Mouse (Mus musculus) heart, embryonic 16.5 days (tissue): ENCODE data around the gene Slamf8. TPM values are rescaled to one million over a fixed set of nuclear protein-coding genes. Genes with fewer than 3 reads are reported as not detected.

Experiments used
- ATAC-seq: fragments of 200-750 bp; cut with Nextera tagmentation; replicated peaks from 2 replicates; pipeline ENCODE4 v1.8.0; 2017; ENCODE audit warnings: moderate number of reproducible peaks; ENCODE audit not compliant: insufficient read depth, low FRiP score; ENCODE audit errors: extremely low read depth
- H3K27ac ChIP-seq: fragments of 300-500 bp; sonication (generic); 2 replicates; pipeline ENCODE4 v1.5.1; 2014; ENCODE audit warnings: mild to moderate bottlenecking, low read length, control low read depth, moderate library complexity
- H3K27me3 ChIP-seq: fragments of 300-500 bp; sonication (generic); 2 replicates; pipeline ENCODE4 v1.6.1; 2014; ENCODE audit warnings: low read length, mixed read lengths; ENCODE audit not compliant: control insufficient read depth, insufficient read depth
- H3K36me3 ChIP-seq: fragments of 300-500 bp; sonication (generic); 2 replicates; pipeline ENCODE4 v1.6.1; 2014; ENCODE audit not compliant: control insufficient read depth, insufficient read depth
- H3K4me1 ChIP-seq: fragments of 300-500 bp; sonication (generic); 2 replicates; pipeline ENCODE4 v1.6.1; 2014; ENCODE audit warnings: low read length, mixed read lengths; ENCODE audit not compliant: control insufficient read depth, insufficient read depth
- H3K4me2 ChIP-seq: fragments of 300-500 bp; sonication (generic); 2 replicates; pipeline ENCODE4 v1.6.1; 2014; ENCODE audit warnings: low read depth, mild to moderate bottlenecking, control low read depth, low read length
- H3K4me3 ChIP-seq: fragments of 300-500 bp; sonication (generic); 2 replicates; pipeline ENCODE4 v1.5.1; 2014; ENCODE audit warnings: mild to moderate bottlenecking, control low read depth, low read length
- H3K9ac ChIP-seq: fragments of 300-500 bp; sonication (generic); 2 replicates; pipeline ENCODE4 v1.6.1; 2014; ENCODE audit warnings: low read length, control low read depth
- H3K9me3 ChIP-seq: fragments of 300-500 bp; sonication (generic); replicated peaks from 2 replicates; pipeline ENCODE4 v1.6.1; 2016; ENCODE audit warnings: low read length; ENCODE audit not compliant: control insufficient read depth
- WGBS: fragments of 180-500 bp; shearing (Covaris S2); extraction: QIAGEN DNeasy Blood & Tissue Kit; methylation state at CpG from one replicate; pipeline ENCODE4 v1.1.7; 2014; 5-methylcytosine and 5-hydroxymethylcytosine counted together
- polyA plus RNA-seq: library from polyadenylated mRNA; unstranded; fragments of >200 nt; fragmentation: Nextera tagmentation; extraction: Ambion mirVana; gene quantifications from 2 replicates; pipeline ENCODE4 v1.2.1, GENCODE M21; 2015

The Slamf8 gene
- polyA plus RNA-seq, 1 experiment from 2014 or later: 0.35 TPM

DNA sequence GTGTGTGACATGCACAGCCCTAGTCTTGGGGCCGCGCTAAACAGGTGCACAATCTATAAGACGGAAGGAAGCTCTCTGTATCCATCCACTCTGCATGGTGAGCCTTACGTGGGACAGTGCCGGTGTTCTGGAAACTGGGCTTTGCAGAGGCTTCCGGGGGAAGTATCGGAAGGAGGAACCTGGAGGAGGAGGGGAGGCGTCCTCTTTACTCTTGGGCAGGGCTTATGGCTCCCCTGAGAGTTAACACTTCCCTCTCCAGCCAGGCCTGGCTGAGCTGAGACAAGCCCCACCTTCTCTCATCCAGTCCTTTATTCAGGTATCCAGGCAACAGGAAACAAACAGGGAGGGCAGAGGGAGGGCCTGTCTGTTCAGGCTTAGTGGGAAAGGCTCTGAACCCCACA lies 39.8 kb downstream of the Slamf8 start:
- Histone ChIP-seq H3K9ac (peak overlapping the region; percentile 59), H3K4me2 (peak overlapping the region; percentile 77), H3K27ac (no peak overlapping the region; the same call in 1 of the 2 replicates), H3K4me3 (peak overlapping the region; percentile 51), H3K27me3 (0 out of 2 replicates have a peak, but pooled peaks cover 4% of the 10 kb centered on the region), H3K36me3 (no peaks in the 10 kb centered on the region), H3K4me1 (peaks cover 24% of the 10 kb centered on the region), H3K9me3 (no peaks in the 10 kb centered on the region)
- under 1% methylated on average over 8 of the region's 8 CpGs for WGBS
- ATAC-seq: peak; percentile 73

DNA sequence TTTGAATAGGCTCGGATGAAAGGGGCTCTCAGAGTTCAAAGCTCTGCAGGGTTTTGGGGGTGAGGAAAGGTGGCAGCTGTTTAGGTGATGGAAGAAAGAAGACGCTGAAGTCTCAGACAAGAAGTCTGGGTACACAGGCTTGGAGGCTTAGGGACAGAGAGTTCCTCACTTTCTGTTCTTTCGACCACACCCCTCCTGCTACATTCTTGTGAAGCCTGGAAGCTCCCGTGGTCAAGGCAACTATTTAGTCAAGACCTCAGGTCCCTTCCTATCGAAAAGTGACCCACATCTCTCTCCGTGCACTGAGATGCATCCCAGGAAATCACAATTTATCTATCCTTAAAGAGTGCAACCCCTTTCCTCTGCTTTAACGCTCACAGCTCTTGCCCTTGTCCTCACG lies 40.7 kb downstream of the Slamf8 start:
- Histone ChIP-seq H3K9me3 (no peaks in the 10 kb centered on the region), H3K27me3 (0 out of 2 replicates have a peak, but pooled peaks cover 4% of the 10 kb centered on the region), H3K4me3 (peak overlapping the region; percentile 51), H3K4me2 (peak overlapping the region; percentile 77), H3K9ac (peak overlapping the region; percentile 59), H3K27ac (no peak overlapping the region), H3K4me1 (peaks cover 24% of the 10 kb centered on the region), H3K36me3 (no peaks in the 10 kb centered on the region)
- no peak for ATAC-seq
- 8% methylated on average over 8 of the region's 8 CpGs for WGBS

DNA sequence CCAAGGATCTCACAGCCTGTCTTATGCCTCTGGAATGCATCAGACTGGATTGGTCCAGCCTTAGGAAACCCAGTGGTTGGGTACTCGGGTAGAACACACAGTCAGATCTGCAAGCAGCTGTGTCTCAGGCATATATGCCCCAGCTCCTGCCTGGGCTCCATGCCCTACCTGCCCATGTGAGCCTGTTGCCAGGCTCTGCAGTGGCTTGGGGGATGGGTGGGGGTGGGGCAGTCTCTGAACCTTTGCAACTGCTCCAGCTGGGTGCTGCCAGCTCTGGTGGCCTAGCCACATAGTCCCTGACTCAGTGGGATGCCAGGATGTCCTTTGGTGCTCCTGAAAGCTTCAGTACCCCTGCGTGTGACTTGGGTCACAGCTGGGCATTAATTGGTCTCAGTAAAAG lies 41.1 kb downstream of the Slamf8 start:
- no peak overlapping the region for H3K27ac ChIP-seq
- H3K27me3 ChIP-seq: 0 out of 2 replicates have a peak, but pooled peaks cover 4% of the 10 kb centered on the region
- no peak overlapping the region for H3K9ac ChIP-seq
- 33% methylated on average over 2 of the region's 2 CpGs for WGBS
- ATAC-seq: no peak
- no peak overlapping the region for H3K4me3 ChIP-seq
- H3K4me2 ChIP-seq: peak overlapping the region; percentile 77
- H3K36me3 ChIP-seq: no peaks in the 10 kb centered on the region
- no peaks in the 10 kb centered on the region for H3K9me3 ChIP-seq
- peaks cover 24% of the 10 kb centered on the region for H3K4me1 ChIP-seq

DNA sequence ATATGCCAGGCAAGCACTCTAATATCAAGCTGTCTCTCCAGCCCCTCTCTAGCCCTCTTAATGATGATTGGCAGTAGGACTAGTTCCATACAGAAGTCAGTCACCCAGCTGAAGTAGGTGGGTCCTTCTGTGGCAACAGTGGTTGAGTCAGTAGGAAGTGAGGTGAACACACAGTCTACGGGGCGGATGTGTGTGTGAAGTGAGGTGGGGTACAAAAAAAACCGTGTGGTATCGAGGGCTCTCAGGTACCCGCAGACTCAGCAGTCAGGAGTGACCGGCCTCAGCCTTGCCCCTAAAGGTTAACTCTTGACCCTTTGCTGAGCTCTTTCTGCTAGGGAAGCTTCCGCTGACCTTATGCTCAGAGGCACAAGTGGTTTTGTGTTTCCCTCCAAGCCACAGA lies 41.9 kb downstream of the Slamf8 start:
- H3K4me3 ChIP-seq: no peak overlapping the region
- H3K27ac ChIP-seq: no peak overlapping the region
- 53% methylated on average over 7 of the region's 7 CpGs for WGBS
- no peak for ATAC-seq
- H3K9me3 ChIP-seq: no peaks in the 10 kb centered on the region
- H3K9ac ChIP-seq: no peak overlapping the region
- no peaks in the 10 kb centered on the region for H3K36me3 ChIP-seq
- H3K4me1 ChIP-seq: peaks cover 24% of the 10 kb centered on the region
- H3K4me2 ChIP-seq: no peak overlapping the region
- H3K27me3 ChIP-seq: 0 out of 2 replicates have a peak, but pooled peaks cover 4% of the 10 kb centered on the region

DNA sequence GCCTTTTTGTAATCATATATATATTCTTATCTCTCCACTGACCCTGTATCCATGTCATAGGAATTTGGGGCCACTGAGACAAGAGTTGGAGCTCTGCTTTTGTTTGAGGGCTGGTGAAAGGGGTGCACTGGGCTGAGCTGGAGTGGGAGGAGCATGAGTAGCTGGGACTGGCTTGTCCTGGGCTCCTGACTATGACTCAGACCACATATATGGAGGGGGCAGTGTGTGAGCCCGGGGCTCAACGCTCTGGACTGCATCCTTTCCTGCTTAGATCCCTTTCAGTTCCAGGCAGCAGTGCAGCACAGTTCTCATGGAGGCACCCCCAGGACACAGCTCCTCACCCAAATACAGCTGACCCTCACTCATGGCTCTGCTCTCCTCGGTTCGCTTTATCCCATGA lies 44.3 kb downstream of the Slamf8 start:
- H3K27ac ChIP-seq: no peak overlapping the region
- no peak overlapping the region for H3K9ac ChIP-seq
- H3K4me2 ChIP-seq: no peak overlapping the region
- peaks cover 19% of the 10 kb centered on the region for H3K4me1 ChIP-seq
- no peak for ATAC-seq
- H3K36me3 ChIP-seq: no peaks in the 10 kb centered on the region
- 0 out of 2 replicates have a peak, but pooled peaks cover 6% of the 10 kb centered on the region for H3K27me3 ChIP-seq
- 60% methylated on average over 4 of the region's 4 CpGs for WGBS
- H3K4me3 ChIP-seq: no peak overlapping the region
- no peaks in the 10 kb centered on the region for H3K9me3 ChIP-seq

DNA sequence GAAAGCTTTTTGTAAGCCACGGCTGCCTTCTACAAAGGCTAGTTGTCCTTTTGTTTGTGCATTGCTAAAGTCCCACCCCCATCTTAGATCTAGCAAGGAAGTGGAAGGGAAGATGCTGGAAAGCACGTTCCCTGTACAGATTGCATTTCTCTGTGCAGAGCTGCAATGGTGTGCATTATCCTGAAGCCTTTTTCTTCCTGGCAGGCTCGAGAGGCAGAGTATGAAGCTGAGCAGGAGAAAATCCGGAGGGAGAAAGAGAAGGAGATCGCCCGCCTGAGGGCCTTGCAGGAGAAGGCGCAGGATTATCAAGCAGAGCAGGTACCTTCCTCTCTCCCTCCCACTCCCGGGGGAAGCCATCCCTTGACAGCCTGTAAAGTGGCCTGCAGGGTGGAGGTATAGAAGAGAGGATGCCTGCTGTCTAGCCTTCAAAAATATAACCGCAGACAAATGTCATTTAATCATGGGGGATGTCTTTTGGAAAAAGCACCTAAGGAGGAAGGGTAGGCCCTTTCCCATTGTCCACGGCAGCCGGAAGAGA lies 50.0 kb downstream of the Slamf8 start:
- no peak overlapping the region for H3K9ac ChIP-seq
- no peaks in the 10 kb centered on the region for H3K9me3 ChIP-seq
- no peaks in the 10 kb centered on the region for H3K36me3 ChIP-seq
- H3K4me3 ChIP-seq: no peak overlapping the region
- WGBS: 53% methylated on average over 11 of the region's 11 CpGs
- H3K27me3 ChIP-seq: 0 out of 2 replicates have a peak, but pooled peaks cover 10% of the 10 kb centered on the region
- H3K4me2 ChIP-seq: no peak overlapping the region
- no peak overlapping the region for H3K27ac ChIP-seq
- no peak for ATAC-seq
- no peaks in the 10 kb centered on the region for H3K4me1 ChIP-seq

DNA sequence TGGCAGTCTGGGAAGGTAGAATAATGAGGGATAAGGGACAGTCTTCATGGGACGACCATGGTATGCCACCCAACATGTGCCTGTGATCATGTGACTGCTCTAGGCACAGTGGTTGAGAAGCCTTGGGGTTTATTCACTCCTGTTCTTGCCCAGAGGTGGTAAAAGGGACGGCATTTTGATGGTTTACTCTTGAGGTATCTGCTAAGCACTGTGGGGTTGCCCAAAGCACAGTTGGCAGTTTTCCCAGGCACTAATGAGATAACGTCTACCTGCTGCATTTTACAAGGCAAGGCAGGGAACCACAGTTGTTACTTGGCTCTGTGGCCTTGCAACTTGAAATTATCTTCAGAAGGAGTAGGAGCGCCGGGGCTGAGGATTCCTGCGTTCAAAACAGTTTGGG lies 50.5 kb downstream of the Slamf8 start:
- Histone ChIP-seq H3K9ac (no peak overlapping the region), H3K36me3 (no peaks in the 10 kb centered on the region), H3K4me1 (no peaks in the 10 kb centered on the region), H3K27ac (no peak overlapping the region), H3K27me3 (0 out of 2 replicates have a peak, but pooled peaks cover 10% of the 10 kb centered on the region), H3K4me2 (no peak overlapping the region), H3K9me3 (no peaks in the 10 kb centered on the region), H3K4me3 (no peak overlapping the region)
- WGBS: 48% methylated on average over 6 of the region's 6 CpGs
- no peak for ATAC-seq

DNA sequence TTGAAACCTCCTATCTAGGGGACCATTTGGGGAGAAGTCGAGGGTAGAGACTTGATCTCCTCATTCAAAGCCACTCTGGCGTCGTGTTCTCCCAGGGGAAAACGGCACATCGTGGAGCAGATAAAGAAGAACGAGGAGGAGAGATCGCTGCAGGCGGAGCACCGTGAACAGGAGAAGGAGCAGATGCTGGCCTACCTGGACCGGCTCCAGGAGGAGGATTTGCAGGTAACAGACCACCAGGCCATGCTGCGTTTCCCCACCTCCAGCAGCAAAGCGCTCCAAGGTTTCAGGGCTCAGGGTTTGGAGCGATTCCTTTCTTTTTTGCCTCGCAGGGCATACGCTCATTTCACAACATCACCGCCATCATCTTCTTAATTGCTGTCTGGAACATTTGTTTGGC lies 55.3 kb downstream of the Slamf8 start:
- no peak for ATAC-seq
- H3K4me3 ChIP-seq: no peak overlapping the region
- H3K4me2 ChIP-seq: no peak overlapping the region
- H3K9me3 ChIP-seq: no peaks in the 10 kb centered on the region
- H3K27ac ChIP-seq: no peak overlapping the region
- H3K9ac ChIP-seq: no peak overlapping the region
- H3K4me1 ChIP-seq: peaks cover 12% of the 10 kb centered on the region
- peaks cover 10% of the 10 kb centered on the region for H3K27me3 ChIP-seq
- WGBS: 70% methylated on average over 16 of the region's 16 CpGs
- no peaks in the 10 kb centered on the region for H3K36me3 ChIP-seq

DNA sequence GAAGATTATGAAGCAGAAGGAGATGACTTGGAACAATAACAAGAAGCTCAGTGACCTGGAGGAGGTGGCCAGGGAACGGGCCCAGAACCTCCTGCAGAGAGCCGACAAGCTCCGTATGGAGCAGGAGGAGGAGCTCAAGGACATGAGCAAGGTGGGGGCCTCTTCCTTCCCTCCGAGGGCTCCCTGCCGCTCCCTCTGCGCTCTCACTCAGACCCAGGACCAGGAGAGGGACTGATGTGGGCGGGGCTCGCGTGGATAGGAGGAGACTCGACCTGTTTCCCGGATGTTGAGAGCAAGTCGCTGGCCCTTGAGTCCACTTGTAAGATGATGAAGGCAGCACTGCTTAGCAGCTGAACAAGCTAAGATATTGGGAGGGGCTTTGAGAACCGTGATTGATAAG lies 57.8 kb downstream of the Slamf8 start:
- WGBS: 4% methylated on average over 13 of the region's 13 CpGs
- Histone ChIP-seq H3K36me3 (no peaks in the 10 kb centered on the region), H3K4me3 (peak overlapping the region; percentile 31), H3K9ac (no peak overlapping the region), H3K9me3 (no peaks in the 10 kb centered on the region), H3K4me2 (peak overlapping the region; percentile 57), H3K27me3 (peaks cover 13% of the 10 kb centered on the region), H3K4me1 (peaks cover 12% of the 10 kb centered on the region), H3K27ac (no peak overlapping the region)
- ATAC-seq: peak; percentile 47; the same call in 1 of the 2 replicates
